Mouse (Mus musculus) CH12.LX (cell line): Measurements from ENCODE around the gene Fryl. TPM values are rescaled to one million over a fixed set of nuclear protein-coding genes. Genes with fewer than 3 reads are reported as not detected.

Experiments
- DNase-seq: peaks from one replicate; pipeline ENCODE4 v3.0.0-alpha.2; 2013; ENCODE audit errors: extremely low read depth
- H3K27ac ChIP-seq: 2 replicates; pipeline ENCODE4 v1.5.1; 2012; ENCODE audit warnings: low read depth, mild to moderate bottlenecking, control low read depth, moderate library complexity; ENCODE audit not compliant: insufficient read depth
- H3K27me3 ChIP-seq: replicated peaks from 2 replicates; pipeline ENCODE3; 2012; ENCODE audit warnings: inconsistent platforms
- H3K36me3 ChIP-seq, 2 experiments: replicated peaks in 1 of 2; 2 replicates each; pipeline versions ENCODE3 to v1.6.1; 2012; ENCODE audit warnings: inconsistent platforms in 1 of 2, low read length in 1 of 2, mild to moderate bottlenecking in 1 of 2, mixed read lengths in 1 of 2, moderate library complexity in 1 of 2; ENCODE audit not compliant: control insufficient read depth in 1 of 2, insufficient read depth in 1 of 2
- H3K4me1 ChIP-seq, 2 experiments: 2 replicates each; pipeline ENCODE4 v1.6.1; 2012; ENCODE audit warnings: inconsistent platforms in 1 of 2, moderate library complexity in 1 of 2; ENCODE audit not compliant: insufficient read depth in 2 of 2, control insufficient read depth in 1 of 2
- H3K4me2 ChIP-seq: 2 replicates; pipeline ENCODE4 v1.6.1; 2012; ENCODE audit warnings: low read depth, mild to moderate bottlenecking, control low read depth; ENCODE audit not compliant: poor library complexity, insufficient read depth, severe bottlenecking
- H3K4me3 ChIP-seq, 3 experiments: fragments of 150-350 bp in 1 of 3; sonication (generic) in 1 of 3; replicated peaks in 1 of 3; 2 replicates each; pipeline versions ENCODE3 to v1.5.1; 2011 to 2012; ENCODE audit warnings: low read depth in 2 of 3, low read length in 2 of 3, mild to moderate bottlenecking in 2 of 3, moderate library complexity in 2 of 3, control low read depth in 1 of 3, improper control_type of control experiment in 1 of 3, inconsistent platforms in 1 of 3, mixed read lengths in 1 of 3; ENCODE audit not compliant: poor library complexity in 1 of 3
- H3K79me2 ChIP-seq: replicated peaks from 2 replicates; pipeline ENCODE4 v1.6.1; 2012; ENCODE audit warnings: mild to moderate bottlenecking, moderate library complexity; ENCODE audit not compliant: control insufficient read depth, poor library complexity, insufficient read depth, severe bottlenecking; ENCODE audit errors: extremely low read depth
- H3K9ac ChIP-seq: 2 replicates; pipeline ENCODE4 v1.6.1; 2012; ENCODE audit warnings: low read depth, mild to moderate bottlenecking, control low read depth, moderate library complexity; ENCODE audit not compliant: insufficient read depth
- H3K9me3 ChIP-seq: replicated peaks from 2 replicates; pipeline ENCODE3; 2012; ENCODE audit warnings: low read length, inconsistent platforms, mixed read lengths
- BHLHE40 ChIP-seq: IDR thresholded peaks from 2 replicates; pipeline ENCODE4 v1.6.1; 2011; ENCODE audit warnings: mild to moderate bottlenecking, low read depth, low read length, improper control_type of control experiment
- CHD1 ChIP-seq: IDR thresholded peaks from 2 replicates; pipeline ENCODE4 v1.6.1; 2012; ENCODE audit warnings: low read depth, low read length, improper control_type of control experiment, inconsistent platforms
- CTCF ChIP-seq, 2 experiments: IDR thresholded peaks in 1 of 2; conservative IDR thresholded peaks in 1 of 2; 2 replicates each; pipeline ENCODE4 v1.5.1; 2011 to 2012; ENCODE audit warnings: low read depth in 2 of 2, low read length in 2 of 2, improper control_type of control experiment in 1 of 2, inconsistent platforms in 1 of 2, mild to moderate bottlenecking in 1 of 2, moderate library complexity in 1 of 2
- E2F4 ChIP-seq: IDR thresholded peaks from 2 replicates; pipeline ENCODE4 v1.6.1; 2011; ENCODE audit warnings: low read depth, low read length, improper control_type of control experiment; ENCODE audit not compliant: insufficient replicate concordance
- EP300 ChIP-seq: IDR thresholded peaks from 2 replicates; pipeline ENCODE4 v1.6.1; 2011; ENCODE audit warnings: low read length, improper control_type of control experiment
- ETS1 ChIP-seq: conservative IDR thresholded peaks from 2 replicates; pipeline ENCODE4 v1.6.1; 2012; ENCODE audit warnings: low read depth, mild to moderate bottlenecking, inconsistent platforms, low read length, improper control_type of control experiment, moderate library complexity
- GABPA ChIP-seq: IDR thresholded peaks from 2 replicates; pipeline ENCODE4 v1.6.1; 2012; ENCODE audit warnings: low read depth, low read length, improper control_type of control experiment, inconsistent platforms; ENCODE audit not compliant: insufficient replicate concordance
- HCFC1 ChIP-seq: IDR thresholded peaks from 2 replicates; pipeline ENCODE4 v1.6.1; 2012; ENCODE audit warnings: low read depth, mild to moderate bottlenecking, inconsistent platforms, low read length, improper control_type of control experiment
- IRF4 ChIP-seq: IDR thresholded peaks from 2 replicates; pipeline ENCODE4 v1.6.1; 2014; ENCODE audit warnings: low read depth, mild to moderate bottlenecking, inconsistent platforms, low read length, improper control_type of control experiment
- JUN ChIP-seq: IDR thresholded peaks from 2 replicates; pipeline ENCODE4 v1.6.1; 2011; ENCODE audit warnings: low read depth, mild to moderate bottlenecking, low read length, improper control_type of control experiment, moderate library complexity; ENCODE audit not compliant: insufficient read depth
- JUND ChIP-seq: conservative IDR thresholded peaks from 2 replicates; pipeline ENCODE4 v1.6.1; 2011; ENCODE audit warnings: low read depth, low read length, improper control_type of control experiment
- KAT2A ChIP-seq: IDR thresholded peaks from 2 replicates; pipeline ENCODE4 v1.6.1; 2012; ENCODE audit warnings: low read length, improper control_type of control experiment, inconsistent platforms; ENCODE audit not compliant: insufficient replicate concordance
- MAFK ChIP-seq: IDR thresholded peaks from 2 replicates; pipeline ENCODE4 v1.6.1; 2011; ENCODE audit warnings: low read length, improper control_type of control experiment; ENCODE audit not compliant: insufficient replicate concordance
- MAZ ChIP-seq: IDR thresholded peaks from 2 replicates; pipeline ENCODE4 v1.6.1; 2012; ENCODE audit warnings: low read depth, mild to moderate bottlenecking, inconsistent platforms, low read length, improper control_type of control experiment, moderate library complexity
- MEF2A ChIP-seq: IDR thresholded peaks from 2 replicates; pipeline ENCODE4 v1.6.1; 2014; ENCODE audit warnings: low read depth, mild to moderate bottlenecking, inconsistent platforms, low read length, improper control_type of control experiment, borderline replicate concordance
- MXI1 ChIP-seq: IDR thresholded peaks from 2 replicates; pipeline ENCODE4 v1.6.1; 2011; ENCODE audit warnings: mild to moderate bottlenecking, low read depth, low read length, improper control_type of control experiment
- MYC ChIP-seq: IDR thresholded peaks from 2 replicates; pipeline ENCODE4 v1.6.1; 2011; ENCODE audit warnings: low read depth, mild to moderate bottlenecking, improper control_type of control experiment, low read length
- PAX5 ChIP-seq: IDR thresholded peaks from 2 replicates; pipeline ENCODE4 v1.6.1; 2012; ENCODE audit warnings: low read length, inconsistent platforms, mixed read lengths
- POLR2A ChIP-seq: IDR thresholded peaks from 2 replicates; pipeline ENCODE4 v1.6.1; 2011; ENCODE audit warnings: low read depth, mild to moderate bottlenecking, improper control_type of control experiment, low read length
- RCOR1 ChIP-seq: conservative IDR thresholded peaks from 2 replicates; pipeline ENCODE4 v1.6.1; 2012; ENCODE audit warnings: low read depth, mild to moderate bottlenecking, inconsistent platforms, low read length, improper control_type of control experiment
- SIN3A ChIP-seq: IDR thresholded peaks from 2 replicates; pipeline ENCODE4 v1.6.1; 2012; ENCODE audit warnings: low read length, improper control_type of control experiment, inconsistent platforms
- TCF12 ChIP-seq: IDR thresholded peaks from 2 replicates; pipeline ENCODE4 v1.6.1; 2014; ENCODE audit warnings: low read depth, mild to moderate bottlenecking, inconsistent platforms, low read length, improper control_type of control experiment
- UBTF ChIP-seq: IDR thresholded peaks from 2 replicates; pipeline ENCODE4 v1.6.1; 2012; ENCODE audit warnings: low read depth, mild to moderate bottlenecking, inconsistent platforms, low read length, improper control_type of control experiment, moderate library complexity
- USF2 ChIP-seq: conservative IDR thresholded peaks from 2 replicates; pipeline ENCODE4 v1.6.1; 2011; ENCODE audit warnings: low read depth, low read length, improper control_type of control experiment
- ZC3H11A ChIP-seq: IDR thresholded peaks from 2 replicates; pipeline ENCODE4 v1.6.1; 2012; ENCODE audit warnings: low read depth, mild to moderate bottlenecking, inconsistent platforms, low read length, improper control_type of control experiment
- ZKSCAN1 ChIP-seq: IDR thresholded peaks from 2 replicates; pipeline ENCODE4 v1.6.1; 2012; ENCODE audit warnings: low read depth, inconsistent platforms, low read length, improper control_type of control experiment, borderline replicate concordance
- ZMIZ1 ChIP-seq: IDR thresholded peaks from 2 replicates; pipeline ENCODE4 v1.6.1; 2012; ENCODE audit warnings: low read depth, mild to moderate bottlenecking, inconsistent platforms, low read length, improper control_type of control experiment
- dilution Hi-C: fragments of 300-500 bp; cut with MboI; formaldehyde crosslinking; loops from 2 replicates; pipeline ENCODE4 v1.14.3; 2020; ENCODE audit warnings: low sequenced_read_pairs; ENCODE audit not compliant: extremely low pct_unique_long_range_greater_than_20kb, extremely low pct_ligation_motif_present
- in situ Hi-C: fragments of 300-500 bp; cut with MboI; formaldehyde crosslinking; loops from 3 replicates; pipeline ENCODE4 v1.14.3; 2019; ENCODE audit warnings: low sequenced_read_pairs, low pct_ligation_motif_present, low pct_unique_long_range_greater_than_20kb, mixed read lengths
- polyA plus RNA-seq: library from polyadenylated mRNA; unstranded; fragments of >175 nt; gene quantifications from 2 replicates; pipeline ENCODE4 v1.2.1, GENCODE M21; 2012; ENCODE audit warnings: low read depth; ENCODE audit not compliant: insufficient read length
- total RNA-seq, 2 experiments: library from RNA; depleted of rRNA; stranded (reverse); fragments of 300-350 nt in 1 of 2; fragments of >200 nt in 1 of 2; gene quantifications; 2 replicates each; pipeline ENCODE4 v1.2.3; 2012 to 2014

The Fryl gene
- total and polyA plus RNA-seq, 3 experiments = 23.2 to 38.4 (median 31.3) TPM

DNA sequence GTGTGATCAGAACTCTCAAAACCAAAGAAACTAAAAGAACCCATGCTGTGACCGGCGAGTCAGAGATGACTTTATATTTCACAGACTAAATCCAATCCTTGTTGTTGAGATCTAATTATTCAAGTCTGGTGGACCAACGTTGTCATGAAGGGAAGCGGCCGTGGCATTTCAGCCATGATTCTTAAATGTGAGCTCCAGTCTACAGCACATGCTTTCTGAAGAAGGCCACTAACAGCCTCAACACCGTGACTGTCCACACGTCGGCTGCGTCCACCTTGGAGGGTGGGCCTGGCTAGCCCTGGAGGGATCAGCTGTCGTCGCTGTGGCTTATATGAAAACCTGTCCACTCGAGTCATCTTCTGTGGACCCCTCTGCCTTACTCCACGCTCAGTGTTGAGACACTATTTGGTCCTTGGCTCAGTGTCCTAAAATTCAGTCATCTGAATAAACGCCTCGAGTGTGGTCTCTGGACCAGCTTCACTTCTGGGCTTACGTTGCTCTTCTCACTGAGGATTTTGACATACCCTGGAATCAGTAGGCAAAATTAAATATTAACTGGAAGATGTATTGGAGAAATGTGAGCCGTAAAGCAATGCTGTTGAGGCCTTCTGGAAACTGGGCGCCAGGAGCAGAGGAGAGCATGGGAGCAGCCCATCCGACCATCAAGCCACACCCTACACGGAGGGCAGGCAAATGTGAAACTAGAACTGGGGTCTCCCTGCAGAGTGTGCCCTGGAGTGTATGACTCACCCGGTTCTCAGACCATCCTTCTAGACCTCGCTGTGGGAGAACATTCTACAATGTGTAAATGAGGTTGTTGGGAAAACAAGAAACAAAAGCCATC is 46.1 kb downstream of the Fryl start:
- Histone ChIP-seq H3K36me3 (peaks cover 4 to 23% of the 10 kb centered on the region in 2 experiments), H3K9me3 (no peaks in the 10 kb centered on the region), H3K4me1 (peaks cover 25 to 92% of the 10 kb centered on the region in 2 experiments), H3K4me3 (peak overlapping the region in 2 of 3 experiments; percentile 17 to 25), H3K79me2 (0 out of 2 replicates have a peak, but pooled peaks cover 3% of the 10 kb centered on the region), H3K4me2 (peak overlapping the region; percentile 93), H3K27me3 (no peaks in the 10 kb centered on the region), H3K27ac (peak overlapping the region; percentile 94), H3K9ac (peak overlapping the region; percentile 27)
- dilution Hi-C loops (no loop called here), in situ Hi-C loops (no loop called here)
- peak; percentile 82 for DNase-seq
- TF ChIP-seq ZC3H11A (no peak), MAFK (no peak), JUN (peak; percentile 82), EP300 (peak; percentile 70), E2F4 (no peak), HCFC1 (no peak; the same call in 1 of the 2 replicates), ETS1 (peak; percentile 87), MXI1 (peak; percentile 62), KAT2A (0 out of 2 replicates have a peak, but pooled peaks have one; percentile 33), PAX5 (no peak), SIN3A (peak; percentile 72), CHD1 (peak; percentile 62; the same call in 1 of the 2 replicates), RCOR1 (0 out of 2 replicates have a peak, but pooled peaks have one; percentile 42), IRF4 (peak; percentile 83), MYC (peak; percentile 43; the same call in 1 of the 2 replicates), POLR2A (peak; percentile 51), TCF12 (no peak; the same call in 1 of the 2 replicates), UBTF (no peak), GABPA (no peak), MEF2A (0 out of 2 replicates have a peak, but pooled peaks have one; percentile 8), ZKSCAN1 (no peak), CTCF (conservative IDR thresholded peaks at IDR 0.05 in 1 of 2, IDR thresholded peaks at IDR 0.05 in 1 of 2; ENCODE audit: low read depth in 2 of 2, low read length in 2 of 2) (no peak), MAZ (0 out of 2 replicates have a peak, but pooled peaks have one; percentile 35), BHLHE40 (peak; percentile 57), ZMIZ1 (no peak; the same call in 1 of the 2 replicates), JUND (peak; percentile 69), USF2 (no peak)
